Mouse (Mus musculus): Measurements from ENCODE around the gene Rpusd3.

DNA sequence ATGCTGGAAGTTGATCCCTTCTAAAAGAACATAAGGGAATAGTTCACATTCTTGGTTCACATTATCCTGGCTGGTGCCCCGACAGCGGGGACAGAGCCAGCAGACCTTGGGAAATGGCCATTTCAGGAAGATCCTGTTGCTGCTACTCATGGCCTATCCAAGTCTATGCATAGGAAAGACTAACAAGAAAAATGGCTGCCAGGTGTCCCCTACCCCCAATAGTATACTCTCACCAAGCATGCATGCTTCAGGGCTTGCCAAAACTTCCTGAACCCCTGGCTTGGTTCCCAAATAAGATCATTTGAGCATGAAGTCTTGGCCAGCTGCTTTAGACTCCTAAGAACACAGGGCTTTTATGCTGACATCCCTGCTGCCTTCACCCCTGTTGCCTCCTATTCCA is 32.7 kb upstream of the Rpusd3 start:
- no peak for TF ChIP-seq CTCF (IDR thresholded peaks at IDR 0.05; ENCODE audit: low read depth)
- TF ChIP-seq EP300 (IDR thresholded peaks at IDR 0.05; ENCODE audit: low read depth) = no peak

All from liver, embryonic 14.5 days (tissue).